Mouse (Mus musculus) ES-Bruce4 (cell line): ENCODE results near the gene Tmem147.
"Not testable (repeated sequence)": the region's sequence is repeated elsewhere in the genome, so short reads cannot be mapped to it uniquely, and the experiment has no call there.

ENCODE experiments used
- CTCF ChIP-seq: IDR thresholded peaks from one replicate; pipeline ENCODE4 v1.8.1; 2011; ENCODE audit warnings: low read depth, low read length
- POLR2A ChIP-seq: IDR thresholded peaks from one replicate; pipeline ENCODE4 v1.8.1; 2011; ENCODE audit warnings: low read length; ENCODE audit not compliant: insufficient read depth

DNA sequence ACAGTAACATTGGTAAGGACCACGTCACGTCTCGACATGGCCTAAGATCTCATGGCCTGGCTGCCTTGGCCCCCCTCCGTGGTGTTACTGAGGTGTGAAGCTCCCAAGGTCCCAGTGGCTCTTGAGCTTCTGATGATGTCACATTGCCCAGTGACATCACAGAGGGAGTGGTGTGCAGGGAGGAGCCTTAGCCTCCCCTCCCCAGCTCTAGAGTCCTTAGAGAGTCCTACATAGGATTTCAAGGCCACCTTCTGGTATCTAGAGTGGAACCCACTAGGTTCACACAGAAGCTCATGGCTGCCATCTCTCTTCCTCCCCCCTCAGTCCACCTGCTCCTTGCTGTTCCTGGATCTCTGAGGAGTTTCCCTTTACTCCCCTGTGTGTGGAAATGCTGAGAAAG is 14.3 kb upstream of the Tmem147 start, which contains the start of gene Gapdhs:
- TF ChIP-seq POLR2A, CTCF: not testable (repeated sequence)
